Mouse (Mus musculus): ENCODE measurements at regions not wholly inside any gene's neighbourhood (a gene's known extent, or its start where the extent isn't known, plus 50 kb on each side); places are given as distances from the start of the nearest gene placed in this dataset.

DNA sequence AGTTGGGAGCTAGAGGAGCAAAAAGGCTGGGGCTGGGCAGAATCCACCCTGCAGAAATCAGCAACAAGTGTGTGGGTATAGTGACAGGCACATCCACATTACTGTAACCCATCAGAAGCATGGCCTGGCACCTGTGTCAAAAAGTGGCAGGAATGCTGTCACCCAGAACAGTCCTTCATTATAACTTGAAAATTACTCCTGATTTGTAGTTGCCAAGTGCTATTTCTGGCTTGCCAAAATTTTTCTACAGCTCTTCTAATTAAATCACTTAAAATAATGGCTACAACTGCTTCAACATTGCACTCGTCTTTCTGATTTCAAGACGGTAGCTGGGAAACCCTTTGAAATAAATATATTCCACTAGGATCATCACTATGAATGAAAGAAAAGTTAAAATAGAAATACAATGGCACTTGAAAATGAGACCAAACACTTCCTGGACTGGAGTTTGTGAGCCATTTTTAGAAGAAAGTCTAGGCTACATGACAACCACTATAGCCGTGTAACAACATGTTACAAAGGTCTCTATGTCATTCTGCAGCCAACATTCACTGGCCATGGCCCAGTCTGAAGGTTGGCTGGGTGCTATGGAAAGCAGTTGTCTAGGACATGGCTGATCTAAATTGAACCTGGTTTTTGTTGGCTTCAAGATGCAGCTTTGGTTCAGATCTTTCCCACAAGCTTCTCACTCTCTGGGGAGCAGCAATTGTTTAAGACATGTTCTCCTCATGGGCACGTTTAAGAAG is 190.6 kb upstream of the Tapt1 start:
- no peak for DNase-seq (ENCODE audit: low spot score in 2 of 2)

DNA sequence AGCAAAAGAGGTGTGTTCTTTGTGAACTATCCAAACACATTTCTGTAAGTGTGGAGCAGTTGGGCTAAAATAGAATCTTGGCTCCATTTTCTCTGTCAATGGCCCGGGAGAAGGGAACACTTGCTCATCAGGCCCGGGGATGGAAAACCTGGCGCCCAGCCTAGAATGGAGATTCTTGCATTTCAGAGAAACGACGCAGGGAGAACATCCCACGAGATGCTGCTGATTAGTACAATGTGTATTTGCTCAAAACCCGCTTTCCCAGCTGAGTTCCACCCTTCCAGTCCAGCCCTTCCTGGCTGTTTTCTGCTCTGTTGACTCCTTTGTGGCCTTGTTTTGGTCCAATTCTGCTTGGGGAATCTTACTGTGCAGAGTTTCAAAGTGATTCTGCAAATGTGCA is 188.0 kb upstream of the Tapt1 start:
- DNase-seq (ENCODE audit: low spot score in 2 of 2), result peak; percentile 62 to 76

DNA sequence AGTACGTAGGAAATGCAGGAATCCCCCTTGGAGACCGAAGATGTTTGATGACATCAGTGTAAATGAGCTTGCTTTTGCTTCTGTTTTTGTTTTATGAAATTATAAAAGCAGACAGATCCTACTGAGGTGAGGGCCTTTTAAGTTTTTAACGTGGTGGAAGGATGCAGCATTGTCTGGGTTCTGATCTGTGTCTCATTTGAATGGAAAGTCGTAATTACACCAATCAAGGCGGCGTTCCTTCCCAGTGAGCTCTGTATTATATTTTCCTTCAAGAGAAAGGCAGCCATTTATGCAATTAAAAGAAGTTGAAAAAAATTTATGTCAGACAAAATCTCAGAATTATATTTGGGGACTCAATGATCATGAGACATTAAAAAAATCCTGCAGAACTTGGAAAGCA is 176.9 kb upstream of the Tapt1 start:
- DNase-seq (ENCODE audit: low spot score in 2 of 2), result no peak

DNA sequence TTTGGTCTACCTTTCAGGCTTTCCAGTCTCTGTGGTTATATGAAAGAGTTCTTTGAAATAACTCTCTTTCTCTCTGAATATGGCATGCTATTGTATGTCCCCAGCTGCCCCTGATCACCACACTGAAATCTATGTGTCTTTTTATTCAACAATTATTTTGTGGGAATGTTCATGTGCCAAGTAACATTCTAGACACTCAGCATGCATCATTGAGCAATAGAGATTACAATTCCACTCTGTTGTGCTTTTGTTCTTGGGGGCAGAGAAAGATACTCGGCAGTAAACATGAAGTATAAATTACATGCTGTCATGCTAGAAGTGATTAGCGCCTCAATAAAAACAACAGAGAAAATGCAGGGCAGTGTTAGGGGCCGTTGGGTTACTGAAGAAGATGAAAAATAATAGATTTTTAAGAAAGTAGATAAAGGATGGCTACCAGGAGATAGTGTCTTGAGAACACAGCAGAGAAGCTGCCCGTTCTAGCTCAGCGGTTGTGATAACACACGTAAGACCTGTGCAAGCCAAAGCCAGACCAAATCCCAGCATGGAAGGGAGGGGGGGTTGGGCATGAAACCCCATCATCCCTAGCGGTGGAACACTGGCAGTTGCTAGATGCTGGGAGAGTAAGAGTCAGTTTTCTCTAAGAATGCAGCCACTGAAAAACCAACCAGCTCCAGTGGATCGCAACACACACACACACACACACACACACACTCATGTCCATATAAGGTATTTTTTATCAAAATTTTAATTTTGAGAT is 174.3 kb upstream of the Tapt1 start:
- DNase-seq (ENCODE audit: low spot score in 2 of 2), result no peak

DNA sequence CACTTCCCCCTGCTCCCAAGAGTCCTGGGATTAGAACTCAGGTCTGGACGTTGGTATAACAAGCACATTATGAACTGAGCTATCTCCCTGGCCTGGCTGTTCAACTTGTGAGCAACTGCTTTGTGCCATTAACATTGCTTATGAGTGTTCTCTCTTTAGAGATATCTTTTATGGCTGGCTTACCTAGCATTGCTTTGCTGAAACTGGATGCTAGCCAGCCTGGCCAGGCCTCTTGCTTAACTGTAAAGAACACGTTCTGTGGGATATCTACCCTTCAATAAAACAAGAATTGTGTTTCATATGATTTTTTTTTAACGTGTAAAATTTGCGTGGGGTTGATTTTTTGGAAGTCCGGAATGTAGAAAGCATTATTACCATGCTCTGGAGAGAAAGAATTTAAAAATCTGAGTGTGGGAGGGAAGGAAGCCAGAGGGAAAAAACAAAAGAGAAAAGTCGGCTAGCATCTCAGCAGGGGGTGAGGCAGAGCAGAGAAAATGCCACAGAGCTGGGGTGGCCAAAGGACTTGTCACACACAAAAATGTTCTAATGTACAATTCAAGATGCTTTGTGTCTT is 160.9 kb upstream of the Tapt1 start:
- peak in 1 of 2 experiments; percentile 18 for DNase-seq (ENCODE audit: low spot score in 2 of 2)

DNA sequence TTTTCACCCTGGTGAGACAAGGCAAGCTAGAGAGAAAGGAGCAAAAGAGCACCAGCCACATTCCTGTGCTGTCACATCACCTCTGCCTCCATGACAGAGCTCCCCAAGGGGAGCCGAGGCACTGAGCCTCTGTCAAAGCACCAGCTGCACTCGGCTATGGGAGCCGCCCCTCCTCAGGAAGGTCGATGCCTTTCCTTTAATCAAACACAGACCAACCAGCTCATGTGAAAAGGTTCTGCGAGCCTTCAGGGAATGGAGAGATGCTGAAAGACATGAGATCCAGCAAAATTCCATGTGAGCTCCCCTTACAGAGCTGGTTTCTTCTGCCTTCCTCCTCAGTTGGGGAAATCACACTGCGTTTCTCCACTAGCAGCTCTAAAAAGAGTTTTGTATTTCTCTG is 159.8 kb upstream of the Tapt1 start:
- no peak for DNase-seq (ENCODE audit: low spot score in 2 of 2)

DNA sequence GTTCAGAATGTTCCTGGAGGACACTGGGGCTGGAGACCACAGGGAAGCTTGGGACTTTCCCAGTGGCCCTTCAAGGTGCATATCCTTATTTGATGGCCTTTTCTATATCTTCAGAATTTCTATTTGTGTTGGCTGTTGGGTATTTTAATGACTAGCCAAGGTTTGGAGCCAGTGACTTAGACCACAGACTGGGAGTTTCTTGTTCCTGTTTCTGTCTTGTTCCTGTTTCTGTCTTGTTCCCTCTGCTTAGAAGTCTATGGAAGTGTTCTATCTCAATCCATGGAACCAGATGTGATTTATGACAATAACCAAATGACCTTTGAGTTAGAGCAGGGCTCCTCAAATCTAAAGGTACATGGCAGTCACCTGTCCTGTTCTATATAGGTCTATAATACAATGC is 156.6 kb upstream of the Tapt1 start:
- no peak for DNase-seq (ENCODE audit: low spot score in 2 of 2)

DNA sequence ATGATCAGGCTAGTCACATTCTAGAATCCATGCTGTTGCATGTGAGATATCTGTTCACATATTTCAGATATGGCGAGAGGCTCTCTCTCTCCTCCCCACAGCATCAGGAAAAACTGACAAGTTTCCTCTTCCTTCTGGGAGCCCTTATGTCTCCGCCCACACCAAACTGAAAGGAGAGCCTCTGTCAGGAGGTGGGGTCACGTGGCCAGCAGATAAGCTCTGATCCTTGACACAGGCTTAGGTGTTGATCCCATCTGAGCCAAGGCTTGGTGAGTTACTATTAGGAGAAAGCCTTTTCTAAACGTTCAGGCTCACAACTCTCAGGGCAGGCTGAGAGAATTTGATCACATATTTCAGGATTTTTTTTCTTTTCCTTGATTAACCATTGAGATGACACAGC is 143.6 kb upstream of the Tapt1 start:
- no peak for DNase-seq (ENCODE audit: low spot score in 2 of 2)

DNA sequence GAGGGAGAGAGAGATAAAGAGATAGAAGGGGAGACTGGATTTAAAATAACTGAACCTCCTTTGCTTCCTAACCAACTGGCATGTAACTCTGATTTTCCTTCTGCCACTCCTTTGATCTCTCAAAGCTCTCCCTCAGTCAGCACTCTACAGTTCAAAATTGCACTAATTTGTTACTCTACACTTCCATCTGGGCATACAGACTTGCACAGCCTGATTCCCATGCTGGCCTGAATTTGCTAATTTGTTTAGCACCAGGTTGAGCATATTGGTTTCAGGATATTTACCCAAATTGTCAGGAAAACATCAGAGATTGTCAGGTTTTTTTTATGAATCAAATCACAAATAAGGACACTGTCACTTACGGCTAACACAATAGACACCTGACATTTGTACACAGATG is 125.9 kb upstream of the Tapt1 start:
- DNase-seq (ENCODE audit: low spot score in 2 of 2), result no peak

DNA sequence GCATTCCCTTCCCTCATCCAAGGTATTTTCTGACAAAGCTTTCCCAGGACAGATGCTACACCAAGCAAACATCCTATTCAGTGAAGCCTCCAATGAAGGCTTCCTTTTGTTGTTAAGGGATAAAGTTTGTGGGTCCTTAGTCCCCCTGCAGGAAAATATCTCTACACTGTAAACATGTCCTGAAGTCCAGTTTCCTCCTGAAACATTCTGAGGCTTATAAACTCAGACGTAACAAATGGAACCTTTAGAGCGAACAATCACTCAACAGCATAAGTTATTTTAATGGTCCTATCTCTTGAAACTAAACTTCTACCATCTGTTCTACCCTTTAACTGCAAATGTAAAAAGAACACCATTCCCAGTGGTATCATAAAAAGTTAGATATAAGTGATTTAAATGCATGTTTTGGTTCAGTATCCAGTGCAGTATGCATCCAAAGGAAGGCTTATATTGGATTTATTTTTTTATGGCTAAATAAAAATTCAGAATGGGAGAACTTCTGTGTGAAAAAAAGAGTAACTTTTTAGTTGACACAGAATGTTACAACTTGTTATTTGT is 115.1 kb upstream of the Tapt1 start:
- no peak for DNase-seq (ENCODE audit: low spot score in 2 of 2)

DNA sequence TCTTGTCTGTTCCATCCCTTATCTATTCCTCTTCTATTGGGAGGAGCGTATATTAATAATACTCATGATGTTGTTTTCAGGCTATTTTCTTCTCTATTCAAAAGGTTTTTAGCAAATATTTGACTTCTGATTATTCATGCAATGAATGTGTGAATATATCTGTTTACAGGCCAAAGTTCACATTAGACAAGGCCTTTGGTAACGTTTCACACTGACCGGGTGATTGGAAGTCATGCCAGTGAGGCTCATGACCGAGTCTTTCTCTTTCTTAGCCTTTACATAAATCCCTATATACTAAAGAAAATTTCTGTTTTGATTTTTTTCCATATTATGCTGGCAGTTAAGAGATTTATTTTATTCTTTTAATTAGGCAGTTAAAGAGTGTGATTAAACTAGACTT is 112.2 kb upstream of the Tapt1 start:
- no peak for DNase-seq (ENCODE audit: low spot score in 2 of 2)

DNA sequence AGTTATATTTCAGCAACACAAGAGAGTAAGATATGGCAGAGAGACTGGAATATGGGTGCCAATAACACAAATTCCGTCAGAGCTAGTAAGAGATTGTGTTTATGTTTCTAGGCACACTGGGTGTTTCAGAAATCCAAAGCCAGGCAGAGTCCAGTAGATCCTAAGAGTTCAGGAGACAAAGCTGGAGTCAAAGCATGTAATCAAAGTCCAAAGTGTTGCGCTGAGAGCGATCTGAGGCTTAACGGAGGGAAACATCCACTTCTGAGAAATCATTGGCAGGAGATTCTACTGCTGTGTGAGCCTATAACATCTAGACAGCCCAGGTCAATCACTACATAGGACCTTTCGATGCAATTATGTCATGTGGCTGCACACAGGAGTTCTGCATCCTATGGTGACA is 109.3 kb upstream of the Tapt1 start:
- no peak for DNase-seq (ENCODE audit: low spot score in 2 of 2)

DNA sequence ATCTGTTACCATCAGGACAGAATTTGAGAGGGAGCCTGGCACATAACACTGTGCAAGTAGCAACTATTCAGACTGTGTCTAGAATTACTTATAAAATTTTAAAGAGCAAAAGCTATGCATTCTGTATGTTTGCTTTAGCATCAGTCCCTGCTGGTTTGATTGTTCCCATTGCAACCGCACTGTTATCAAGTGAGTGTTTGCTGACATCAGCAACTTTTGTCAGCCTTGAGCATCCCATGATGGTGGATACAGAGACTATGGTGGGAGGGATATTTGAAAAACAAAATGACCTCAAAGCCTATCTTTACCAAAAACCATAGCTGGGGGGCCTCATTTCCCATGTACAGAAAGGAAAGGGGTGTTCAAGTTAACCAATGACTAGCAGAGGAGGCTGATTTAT is 93.2 kb upstream of the Tapt1 start:
- DNase-seq (ENCODE audit: low spot score in 2 of 2), result no peak

DNA sequence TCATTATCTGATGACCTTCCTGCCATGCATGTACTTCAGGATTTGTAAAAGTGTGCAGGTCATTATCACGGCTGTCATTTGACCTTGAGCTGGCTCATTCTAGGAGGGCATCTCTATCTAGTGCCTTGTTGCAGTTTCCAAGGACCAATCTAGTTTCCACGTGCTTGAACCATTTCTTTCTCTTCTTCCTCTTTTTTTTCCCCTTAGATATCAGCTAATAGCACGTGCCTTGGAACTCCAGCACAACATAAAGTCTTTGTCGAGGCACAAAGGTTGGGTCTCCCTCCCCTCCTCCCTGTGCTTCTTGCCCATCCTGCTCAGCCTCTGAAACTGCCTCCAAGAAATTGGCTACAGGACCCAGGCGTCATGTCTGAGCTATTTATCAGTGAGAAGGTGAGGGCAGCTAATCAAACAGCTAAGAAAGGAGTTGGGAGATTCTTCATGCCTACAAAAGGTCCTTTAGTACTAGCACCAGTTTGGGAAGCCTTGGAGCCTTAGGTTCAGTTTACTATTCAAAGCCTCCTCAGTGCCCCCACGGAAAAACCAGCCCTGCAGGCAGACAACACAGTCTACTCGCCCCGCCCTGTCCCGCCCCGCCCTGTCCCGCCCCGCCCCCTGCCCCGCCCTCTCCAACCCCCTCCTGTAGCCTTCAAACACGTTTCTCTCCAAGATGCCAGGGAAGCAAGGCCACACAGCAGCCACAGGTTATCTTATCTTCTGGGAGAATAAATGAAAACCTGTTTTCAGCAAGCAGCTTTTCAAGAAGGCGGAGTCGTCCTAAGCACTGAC is 80.5 kb upstream of the Tapt1 start:
- no peak for DNase-seq (ENCODE audit: low spot score in 2 of 2)

DNA sequence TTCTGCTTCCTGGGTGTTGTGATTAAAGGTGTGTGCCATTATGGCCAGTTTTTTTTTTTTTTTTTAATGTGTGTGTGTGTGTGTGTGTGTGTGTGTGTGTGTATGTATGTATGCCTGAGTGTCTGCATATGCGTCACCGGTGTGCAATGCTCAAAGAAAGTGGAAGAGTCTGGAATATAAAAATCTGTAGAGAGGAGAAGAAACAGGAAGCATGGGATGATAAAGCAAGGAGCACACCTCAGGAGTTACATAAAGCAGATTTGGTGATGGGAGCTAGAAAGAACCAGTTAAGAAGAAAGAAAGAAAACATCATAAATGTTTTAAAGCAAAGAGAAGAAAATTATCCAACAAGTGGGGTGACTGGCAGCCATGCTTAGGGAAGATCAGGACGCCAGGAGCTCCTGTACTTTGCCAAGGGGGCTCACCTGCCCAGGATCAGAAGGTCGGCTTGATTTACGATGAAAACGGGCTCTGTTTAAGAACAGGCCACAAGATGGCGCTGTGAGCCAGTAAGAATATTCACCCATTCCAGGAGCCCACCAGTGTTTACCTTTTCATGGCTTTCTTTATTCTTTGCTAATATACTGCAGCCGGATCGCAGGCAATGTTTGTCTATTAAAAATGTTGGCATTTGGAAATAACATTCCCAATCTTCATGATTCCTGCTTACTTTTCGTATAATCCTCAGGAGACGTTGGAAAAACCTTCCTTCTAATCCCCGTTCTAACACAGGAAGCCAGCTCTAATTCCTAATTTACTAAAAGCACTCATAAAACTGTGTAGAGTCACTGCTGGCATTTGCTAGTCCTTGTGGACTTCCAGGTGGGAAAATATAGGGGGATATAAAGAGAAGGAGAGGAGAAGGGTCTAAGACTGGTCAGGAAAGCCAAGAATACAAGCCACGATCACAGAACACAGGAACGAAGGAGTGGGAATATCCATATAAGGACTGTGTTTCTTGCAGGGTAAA is 77.7 kb upstream of the Tapt1 start:
- DNase-seq (ENCODE audit: low spot score in 2 of 2), result peak; percentile 72

DNA sequence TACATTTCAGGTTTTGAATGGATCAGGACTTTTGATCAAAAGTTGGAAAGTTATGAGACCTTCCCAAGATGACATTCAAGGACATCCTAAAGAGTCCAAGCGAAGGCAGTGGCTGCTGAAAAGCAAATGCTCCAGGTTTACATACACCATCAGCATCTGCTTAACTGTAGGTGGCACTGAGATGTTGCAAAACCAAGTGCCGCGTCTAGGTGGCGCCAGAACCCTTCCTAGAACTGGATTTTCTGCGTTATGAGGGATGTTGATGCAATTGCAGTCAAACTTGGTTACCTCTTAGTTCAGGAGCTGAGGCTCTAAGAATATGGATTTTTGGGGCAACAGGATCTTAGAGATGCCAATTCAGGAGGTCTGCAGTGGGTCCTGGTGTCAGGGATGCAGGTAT is 58.0 kb upstream of the Tapt1 start:
- DNase-seq (ENCODE audit: low spot score in 2 of 2), result peak; percentile 90 to 95

Measured in frontal cortex, postnatal 25 days (tissue).